Mouse (Mus musculus): ENCODE results near the gene Scarf1. TPM values are rescaled to one million over a fixed set of nuclear protein-coding genes. Genes with fewer than 3 reads are reported as not detected.

The Scarf1 gene
- polyA plus RNA-seq, 1 experiment from 2014 or later = 5.7 TPM

DNA sequence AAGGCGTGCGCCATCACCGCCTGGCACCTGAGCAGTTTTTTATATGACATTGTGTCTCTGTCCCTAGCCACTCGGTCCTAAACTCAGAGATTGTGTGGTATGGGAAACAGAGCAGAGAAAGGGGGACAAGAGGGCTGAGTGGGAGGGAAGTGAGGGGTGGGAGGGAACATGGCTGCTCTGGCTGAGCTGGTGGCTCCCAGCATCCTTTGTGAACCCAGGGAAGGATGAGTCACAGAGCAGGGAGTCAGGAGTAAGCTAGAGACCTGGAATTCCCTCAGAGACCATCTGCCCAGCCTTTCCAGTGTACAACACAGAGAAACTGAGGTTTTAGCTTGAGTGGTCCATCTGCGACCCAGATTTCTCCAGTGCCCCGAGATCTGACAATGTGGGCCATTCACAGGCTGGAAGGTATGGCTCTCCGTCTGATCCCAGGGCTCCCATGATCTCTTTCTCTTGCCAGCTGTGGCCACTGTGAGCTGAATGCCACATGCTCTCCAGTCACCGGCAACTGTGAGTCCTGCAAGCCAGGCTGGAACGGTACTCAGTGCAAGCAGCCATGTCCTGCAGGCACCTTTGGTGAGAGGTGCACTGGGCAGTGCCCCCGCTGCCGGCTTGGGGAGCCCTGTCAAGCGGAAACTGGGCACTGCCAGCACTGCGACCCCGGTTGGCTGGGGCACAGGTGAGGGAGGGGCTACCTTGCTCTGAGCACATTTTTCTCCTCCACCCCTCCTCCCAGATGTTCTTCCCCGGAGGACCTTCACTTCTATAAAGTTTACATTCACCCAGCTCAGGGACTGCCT is 6.7 kb downstream of the Scarf1 start:
- Histone ChIP-seq H3K4me1 (replicated peaks) (no peaks in the 10 kb centered on the region), H3K9me3 (no peaks in the 10 kb centered on the region), H3K27me3 (replicated peaks) (no peaks in the 10 kb centered on the region), H3K4me3 (replicated peaks) (no peak overlapping the region), H3K9ac (no peak overlapping the region), H3K36me3 (no peaks in the 10 kb centered on the region), H3K27ac (no peak overlapping the region), H3K4me2 (replicated peaks) (no peak overlapping the region)
- 76% methylated on average over 15 of the region's 15 CpGs for WGBS
- ATAC-seq = no peak

DNA sequence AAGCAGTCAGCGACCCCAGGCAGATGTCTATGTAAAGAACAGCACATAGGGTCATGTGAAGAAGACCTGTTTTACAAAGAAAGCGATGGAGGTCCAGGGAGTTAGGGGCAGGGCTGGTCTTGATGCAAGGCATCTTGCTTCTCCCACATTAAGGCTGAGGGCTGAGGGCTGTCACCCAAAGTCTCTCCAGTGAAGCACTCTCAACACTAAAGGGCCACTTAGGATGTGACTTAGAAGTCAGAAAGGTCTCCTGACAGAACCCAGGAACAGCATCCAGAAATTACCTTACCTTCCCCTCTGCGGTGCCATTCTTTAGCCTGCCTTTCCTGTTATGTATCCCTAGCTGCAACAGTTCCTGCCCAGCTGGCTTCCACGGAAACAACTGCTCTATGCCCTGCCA is 8.3 kb downstream of the Scarf1 start:
- Histone ChIP-seq H3K4me2 (replicated peaks) (no peak overlapping the region), H3K9ac (no peak overlapping the region), H3K27me3 (replicated peaks) (no peaks in the 10 kb centered on the region), H3K27ac (no peak overlapping the region), H3K4me1 (replicated peaks) (no peaks in the 10 kb centered on the region), H3K9me3 (no peaks in the 10 kb centered on the region), H3K4me3 (replicated peaks) (no peak overlapping the region), H3K36me3 (no peaks in the 10 kb centered on the region)
- WGBS = 82% methylated on average over 4 of the region's 4 CpGs
- ATAC-seq = no peak

DNA sequence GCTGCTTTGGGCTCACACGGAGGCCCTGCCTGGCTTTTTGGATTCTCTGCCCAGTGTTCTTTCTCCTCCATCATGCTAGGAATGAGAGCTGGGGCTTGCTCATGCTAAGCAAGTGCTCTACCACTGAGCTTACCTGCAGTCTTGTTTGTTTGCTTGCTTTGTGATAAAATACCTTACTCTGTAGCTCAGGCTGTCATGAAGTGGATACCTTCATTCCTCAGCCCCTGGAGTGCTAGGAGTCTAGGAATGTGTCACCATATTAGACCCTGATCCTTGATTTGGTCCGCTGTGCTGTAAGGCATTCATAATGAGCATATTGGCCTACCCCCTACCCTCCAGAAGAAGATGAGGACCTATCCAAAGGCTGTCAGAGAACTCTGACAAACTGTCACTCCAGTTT is 9.5 kb downstream of the Scarf1 start:
- 83% methylated on average over 2 of the region's 2 CpGs for WGBS
- Histone ChIP-seq H3K4me2 (replicated peaks) (no peak overlapping the region), H3K36me3 (no peaks in the 10 kb centered on the region), H3K9me3 (no peaks in the 10 kb centered on the region), H3K4me3 (replicated peaks) (no peak overlapping the region), H3K27ac (no peak overlapping the region), H3K27me3 (replicated peaks) (no peaks in the 10 kb centered on the region), H3K9ac (no peak overlapping the region), H3K4me1 (replicated peaks) (no peaks in the 10 kb centered on the region)
- no peak for ATAC-seq

DNA sequence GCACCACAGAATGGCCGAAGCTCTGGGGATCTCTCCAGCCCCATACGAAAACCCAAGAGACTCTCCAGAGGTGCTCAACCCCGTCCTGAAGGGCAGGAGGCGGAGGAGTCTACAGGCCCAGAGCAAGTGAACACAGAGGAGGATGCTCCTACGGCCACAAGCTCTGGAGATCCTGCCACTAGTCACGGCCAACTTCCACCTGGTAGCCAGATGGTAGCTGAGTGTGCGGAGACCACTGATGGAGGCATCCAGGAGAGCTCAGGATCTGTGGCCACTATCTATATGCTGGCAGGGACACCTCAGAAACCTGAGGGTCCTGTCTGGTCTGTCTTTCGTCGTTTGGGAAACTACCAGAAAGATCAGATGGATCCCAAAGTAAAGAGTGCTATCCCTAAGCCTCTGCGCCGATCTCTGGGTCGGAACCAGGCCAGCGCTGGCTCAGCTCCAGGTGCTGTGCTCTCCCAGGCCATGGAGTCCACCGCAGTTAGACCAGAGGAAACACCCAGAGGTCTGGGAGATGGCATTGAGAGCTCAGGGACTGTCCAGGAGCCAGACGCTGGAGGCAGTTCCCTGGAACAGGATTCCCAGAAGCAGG is 12.3 kb downstream of the Scarf1 start:
- Histone ChIP-seq H3K4me1 (replicated peaks) (no peaks in the 10 kb centered on the region), H3K9ac (no peak overlapping the region), H3K27me3 (replicated peaks) (no peaks in the 10 kb centered on the region), H3K9me3 (no peaks in the 10 kb centered on the region), H3K4me3 (replicated peaks) (no peak overlapping the region), H3K4me2 (replicated peaks) (no peak overlapping the region), H3K27ac (no peak overlapping the region), H3K36me3 (no peaks in the 10 kb centered on the region)
- 85% methylated on average over 15 of the region's 15 CpGs for WGBS
- ATAC-seq = no peak

DNA sequence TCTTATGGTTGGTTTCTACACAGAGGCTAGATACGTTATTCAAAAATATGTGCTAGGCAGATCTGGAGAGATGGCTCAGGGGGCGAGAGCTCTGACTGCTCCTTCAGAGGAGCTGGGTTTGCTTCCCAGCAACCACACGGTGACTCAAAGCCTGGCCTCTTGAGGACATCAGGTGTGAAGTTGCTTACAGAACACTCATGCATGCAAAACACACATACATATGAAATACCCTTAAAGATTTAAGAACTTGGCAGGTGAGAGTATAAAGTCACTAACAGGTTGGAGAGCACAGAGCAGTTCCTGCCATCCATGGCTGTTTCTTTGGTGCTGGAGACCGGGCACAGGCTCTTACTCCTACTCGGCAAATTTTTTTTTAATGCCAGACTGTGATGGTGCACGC is 13.6 kb downstream of the Scarf1 start:
- H3K27ac ChIP-seq = no peak overlapping the region
- no peak overlapping the region for H3K4me3 ChIP-seq (replicated peaks)
- H3K4me1 ChIP-seq (replicated peaks) = 0 out of 2 replicates have a peak, but pooled peaks cover 3% of the 10 kb centered on the region
- no peak overlapping the region for H3K4me2 ChIP-seq (replicated peaks)
- ATAC-seq = no peak
- WGBS = 86% methylated on average over 6 of the region's 6 CpGs
- H3K27me3 ChIP-seq (replicated peaks) = no peaks in the 10 kb centered on the region
- no peak overlapping the region for H3K9ac ChIP-seq
- H3K36me3 ChIP-seq = no peaks in the 10 kb centered on the region
- H3K9me3 ChIP-seq = no peaks in the 10 kb centered on the region

DNA sequence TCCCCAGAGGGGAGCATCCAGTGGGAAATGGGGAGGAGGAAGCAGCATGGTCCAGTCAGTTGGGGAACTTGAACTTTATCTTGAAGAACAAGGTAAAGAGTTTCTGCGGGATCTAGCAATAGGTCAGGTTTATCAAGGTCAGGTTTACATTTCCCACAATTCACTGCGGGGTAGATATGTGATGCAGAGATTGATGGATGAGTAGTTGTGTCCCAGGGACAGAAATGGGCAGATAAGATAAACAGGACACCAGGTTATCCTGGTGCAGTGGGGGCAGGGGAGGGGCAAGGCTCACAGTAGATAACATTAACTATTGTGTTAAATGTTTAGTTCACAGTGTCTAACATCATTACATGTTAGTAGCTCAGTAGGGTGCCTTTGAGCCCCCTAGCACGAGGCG is 16.4 kb downstream of the Scarf1 start:
- Histone ChIP-seq H3K36me3 (no peaks in the 10 kb centered on the region), H3K9me3 (no peaks in the 10 kb centered on the region), H3K27ac (no peak overlapping the region), H3K9ac (no peak overlapping the region), H3K4me1 (replicated peaks) (peaks cover 11% of the 10 kb centered on the region), H3K4me3 (replicated peaks) (no peak overlapping the region), H3K27me3 (replicated peaks) (no peaks in the 10 kb centered on the region), H3K4me2 (replicated peaks) (no peak overlapping the region)
- no peak for ATAC-seq
- 32% methylated on average over 4 of the region's 4 CpGs for WGBS

DNA sequence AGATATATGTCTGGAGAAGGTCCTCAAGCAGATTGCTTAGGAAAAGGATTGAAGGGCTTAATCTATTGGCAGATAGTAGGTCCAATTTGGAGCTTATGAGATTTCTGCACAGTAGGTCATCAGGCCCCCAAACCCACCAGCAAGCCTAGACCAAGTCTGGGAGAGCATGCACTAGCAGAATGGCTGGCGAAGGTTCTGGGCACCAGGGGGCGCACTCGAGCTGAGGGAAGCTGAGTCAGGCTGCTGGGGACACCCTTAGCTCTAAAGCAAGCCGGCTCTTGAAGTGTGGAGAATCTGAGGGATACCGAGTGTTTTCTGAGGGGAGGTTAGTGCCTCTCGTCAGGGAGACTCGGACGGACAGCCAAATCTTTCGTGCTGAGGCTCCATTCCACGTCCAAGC is 17.0 kb downstream of the Scarf1 start:
- peak; percentile 57 for ATAC-seq
- Histone ChIP-seq H3K36me3 (no peaks in the 10 kb centered on the region), H3K4me1 (replicated peaks) (peaks cover 11% of the 10 kb centered on the region), H3K9ac (peak overlapping the region; percentile 71), H3K9me3 (no peaks in the 10 kb centered on the region), H3K4me2 (replicated peaks) (peak overlapping the region; percentile 99), H3K4me3 (replicated peaks) (peak overlapping the region; percentile 65), H3K27me3 (replicated peaks) (no peaks in the 10 kb centered on the region), H3K27ac (no peak overlapping the region; the same call in 1 of the 2 replicates)
- 0% methylated on average over 10 of the region's 10 CpGs for whole genome bisulfite sequencing

DNA sequence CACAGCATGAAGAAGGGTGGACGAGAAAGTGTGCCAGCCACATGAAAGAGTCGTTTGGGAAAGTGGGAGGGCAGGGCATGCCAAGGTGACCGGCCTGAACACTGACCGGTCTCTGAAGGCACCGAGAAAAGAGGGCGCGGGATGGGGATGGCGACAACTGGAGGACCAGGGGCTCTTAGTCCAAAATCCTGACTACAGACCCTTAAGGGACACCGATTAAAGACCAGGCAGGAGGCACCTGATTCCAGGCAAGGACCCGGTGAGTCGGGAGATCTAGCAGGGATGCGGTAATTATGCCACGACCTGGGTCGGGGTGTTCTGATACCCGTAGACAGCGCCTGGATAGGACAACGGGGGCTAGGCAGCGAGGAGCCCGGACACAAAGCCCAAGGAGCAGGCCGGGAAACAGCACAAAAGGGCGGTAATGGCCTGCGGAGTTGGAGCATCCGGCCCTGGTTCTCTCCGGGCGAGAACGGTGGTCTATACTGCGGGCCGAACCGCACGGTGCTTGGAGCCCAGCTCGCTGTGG is 17.6 kb downstream of the Scarf1 start:
- ATAC-seq = peak; percentile 21
- H3K4me1 ChIP-seq (replicated peaks) = peaks cover 11% of the 10 kb centered on the region

DNA sequence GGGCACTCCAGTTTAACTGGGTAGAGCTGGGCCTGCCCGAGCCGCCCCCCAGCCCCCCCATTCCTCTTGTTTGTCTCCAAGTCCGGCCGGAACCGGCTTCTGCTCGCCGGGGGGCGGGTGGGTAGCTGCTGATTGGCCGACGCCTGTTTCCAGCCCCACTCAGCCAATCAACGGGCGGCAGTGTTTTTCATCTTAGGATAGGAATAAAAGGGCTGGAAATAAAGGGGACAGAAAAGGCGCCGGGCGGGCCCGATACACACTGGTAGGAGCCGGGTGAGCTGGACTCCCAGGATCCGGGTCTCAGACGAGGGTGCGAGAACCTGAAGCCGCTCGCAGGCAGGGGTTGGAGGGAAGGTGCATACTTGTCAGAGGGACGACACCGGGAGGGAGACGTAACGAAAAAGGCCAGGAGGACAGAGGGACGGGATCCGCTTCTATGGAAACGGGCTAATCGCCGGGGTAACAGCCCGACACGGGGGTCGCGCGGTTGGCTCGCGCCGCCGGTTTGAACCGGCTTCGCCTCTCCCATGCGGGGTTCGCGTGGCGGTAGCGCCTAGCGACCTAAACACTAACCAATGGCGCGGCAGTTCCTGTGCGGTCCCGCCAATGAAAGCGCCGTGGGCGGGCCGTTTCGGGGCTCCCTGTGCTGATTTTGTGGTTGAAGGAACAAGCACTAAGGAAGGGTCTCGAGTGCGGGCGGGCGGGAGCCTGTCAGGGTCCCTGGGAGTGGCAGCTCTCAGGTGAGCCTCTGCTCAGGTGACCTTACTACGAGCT is 18.3 kb downstream of the Scarf1 start, which contains the start of gene Slc43a2:
Gene Slc43a2, plus strand, starts transcription at position 226 of the 774 bp plus-strand sequence.
- Histone ChIP-seq H3K36me3 (no peaks in the 10 kb centered on the region), H3K9ac (peak within 1 kb of the TSS; percentile 71), H3K9me3 (no peaks in the 10 kb centered on the region), H3K4me2 (replicated peaks) (peak within 1 kb of the TSS; percentile 99), H3K27ac (peak within 1 kb of the TSS; percentile 77), H3K27me3 (replicated peaks) (no peaks in the 10 kb centered on the region), H3K4me3 (replicated peaks) (peak within 1 kb of the TSS; percentile 65), H3K4me1 (replicated peaks) (peaks cover 11% of the 10 kb centered on the region)
- WGBS = under 1% methylated on average over 62 of the region's 62 CpGs
- ATAC-seq = peak; percentile 91

More for the DNA sequence above, 17.6 kb downstream of the Scarf1 start:
- Histone ChIP-seq H3K4me2 (replicated peaks) (peak overlapping the region; percentile 99), H3K27ac (peak overlapping the region; percentile 56), H3K9me3 (no peaks in the 10 kb centered on the region), H3K4me3 (replicated peaks) (peak overlapping the region; percentile 65), H3K36me3 (no peaks in the 10 kb centered on the region), H3K9ac (peak overlapping the region; percentile 71), H3K27me3 (replicated peaks) (no peaks in the 10 kb centered on the region)
- under 1% methylated on average over 31 of the region's 31 CpGs for WGBS

DNA sequence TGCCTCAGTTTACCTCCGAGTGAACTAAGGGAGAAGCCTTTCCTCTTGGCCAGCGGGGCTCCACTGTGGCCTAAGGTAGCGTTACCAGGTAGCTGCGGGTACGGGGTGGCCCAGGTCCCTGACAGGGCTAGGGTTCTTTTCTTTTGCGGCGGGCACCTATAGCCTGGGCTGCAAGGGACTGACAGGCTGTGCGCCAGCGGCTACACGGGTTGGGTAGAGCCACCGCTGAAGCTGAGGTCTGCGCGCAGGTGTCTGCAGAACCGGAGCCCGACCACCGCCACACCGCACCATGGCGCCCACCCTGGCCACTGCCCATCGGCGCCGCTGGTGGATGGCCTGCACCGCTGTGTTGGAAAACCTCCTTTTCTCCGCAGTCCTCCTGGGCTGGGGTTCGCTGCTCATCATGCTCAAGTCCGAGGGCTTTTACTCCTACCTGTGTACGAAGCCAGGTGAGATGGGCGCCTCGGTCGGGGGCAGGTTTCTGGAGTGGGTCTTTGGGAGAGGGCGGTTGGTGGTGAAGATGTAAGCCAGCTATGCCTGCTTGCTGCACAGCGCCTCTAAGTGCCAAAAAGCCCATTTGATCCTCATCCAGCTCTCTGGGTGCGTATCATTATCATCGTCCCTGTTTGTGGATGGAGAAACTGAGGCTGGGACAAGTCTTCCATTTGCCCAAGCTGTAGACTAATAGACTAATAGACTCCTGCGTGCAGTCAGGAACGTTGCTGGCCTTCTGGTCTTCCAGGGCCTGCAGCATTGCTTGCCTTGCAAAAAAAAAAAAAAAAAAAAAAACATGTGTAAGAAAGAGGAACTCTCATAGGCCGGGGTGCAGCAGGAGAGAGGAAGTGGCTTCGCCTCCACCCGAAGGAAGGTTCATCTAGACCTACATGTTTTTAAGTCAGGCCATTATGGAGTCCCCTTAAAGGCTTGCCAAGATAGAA is 19.3 kb downstream of the Scarf1 start:
- no peaks in the 10 kb centered on the region for H3K36me3 ChIP-seq
- H3K4me2 ChIP-seq (replicated peaks) = peak overlapping the region; percentile 99
- peak overlapping the region; percentile 71 for H3K9ac ChIP-seq
- peaks cover 11% of the 10 kb centered on the region for H3K4me1 ChIP-seq (replicated peaks)
- H3K27me3 ChIP-seq (replicated peaks) = no peaks in the 10 kb centered on the region
- H3K27ac ChIP-seq = peak overlapping the region; percentile 51; the same call in 1 of the 2 replicates
- no peaks in the 10 kb centered on the region for H3K9me3 ChIP-seq
- 15% methylated on average over 38 of the region's 38 CpGs for WGBS
- H3K4me3 ChIP-seq (replicated peaks) = peak overlapping the region; percentile 65
- ATAC-seq = peak; percentile 8; the same call in 1 of the 2 replicates

DNA sequence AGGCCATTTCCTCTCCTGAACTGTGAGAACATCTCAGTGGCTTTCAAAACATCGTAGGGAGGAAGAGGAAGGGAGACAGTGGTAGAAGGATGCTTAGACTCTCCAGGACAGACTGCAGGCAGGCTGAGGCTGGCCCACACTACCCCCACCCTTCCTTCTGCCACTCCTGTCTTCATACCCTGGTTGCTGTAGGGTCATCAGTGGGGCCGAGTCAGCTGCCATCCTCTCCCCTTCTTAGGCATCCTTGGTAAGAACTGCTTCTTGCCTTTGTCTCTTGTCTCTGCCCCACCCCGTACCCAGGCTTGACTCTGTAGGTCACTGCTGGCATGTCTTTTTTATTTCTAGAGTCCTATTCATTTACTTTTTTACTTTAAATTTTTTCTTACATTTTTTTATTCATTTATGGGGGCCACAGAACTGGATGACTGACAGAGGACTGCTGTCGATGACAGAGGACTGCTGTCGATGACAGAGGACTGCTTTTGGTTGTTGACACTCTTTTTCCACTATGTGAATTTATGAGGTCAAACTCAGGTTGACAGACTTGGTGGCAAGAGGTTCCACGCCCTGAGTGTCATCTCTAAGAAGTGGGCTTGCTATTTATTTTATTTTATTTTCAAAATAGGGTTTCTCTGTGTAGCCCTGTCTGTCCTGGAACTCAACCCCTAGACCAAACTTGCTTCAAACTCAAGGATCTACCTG is 20.1 kb downstream of the Scarf1 start:
- Histone ChIP-seq H3K4me2 (replicated peaks) (peak overlapping the region; percentile 29; the same call in 1 of the 2 replicates), H3K27ac (0 out of 2 replicates have a peak overlapping the region, but pooled peaks have one; percentile 25), H3K36me3 (no peaks in the 10 kb centered on the region), H3K4me1 (replicated peaks) (peaks cover 15% of the 10 kb centered on the region), H3K27me3 (replicated peaks) (no peaks in the 10 kb centered on the region), H3K9ac (no peak overlapping the region), H3K9me3 (no peaks in the 10 kb centered on the region), H3K4me3 (replicated peaks) (no peak overlapping the region)
- no peak for ATAC-seq
- WGBS = 72% methylated on average over 6 of the region's 6 CpGs
